Mouse (Mus musculus) hindbrain, embryonic 15.5 days (tissue): ENCODE measurements at regions not wholly inside any gene's neighbourhood (a gene's known extent, or its start where the extent isn't known, plus 50 kb on each side); places are given as distances from the start of the nearest gene placed in this dataset.

Experiments used
- ATAC-seq: fragments of 200-750 bp; cut with Nextera tagmentation; 2 replicates; pipeline ENCODE4 v1.8.0; 2017; ENCODE audit warnings: low read depth, moderate number of reproducible peaks, moderate TSS enrichment; ENCODE audit not compliant: low FRiP score
- H3K27ac ChIP-seq: fragments of 300-500 bp; sonication (generic); replicated peaks from 2 replicates; pipeline ENCODE4 v1.5.1; 2015; ENCODE audit warnings: mild to moderate bottlenecking, inconsistent platforms
- H3K27me3 ChIP-seq: fragments of 300-500 bp; sonication (generic); 2 replicates; pipeline ENCODE4 v1.6.1; 2015; ENCODE audit warnings: control low read depth, inconsistent platforms
- H3K36me3 ChIP-seq: fragments of 300-500 bp; sonication (generic); 2 replicates; pipeline ENCODE4 v1.6.1; 2015; ENCODE audit warnings: control low read depth, inconsistent platforms
- H3K4me1 ChIP-seq: fragments of 300-500 bp; sonication (generic); replicated peaks from 2 replicates; pipeline ENCODE4 v1.6.1; 2015; ENCODE audit warnings: control low read depth, inconsistent platforms
- H3K4me2 ChIP-seq: fragments of 300-500 bp; sonication (generic); 2 replicates; pipeline ENCODE4 v1.6.1; 2015; ENCODE audit warnings: moderate library complexity, mild to moderate bottlenecking, inconsistent platforms
- H3K4me3 ChIP-seq: fragments of 300-500 bp; sonication (generic); 2 replicates; pipeline ENCODE4 v1.5.1; 2015; ENCODE audit warnings: mild to moderate bottlenecking, inconsistent platforms
- H3K9ac ChIP-seq: fragments of 300-500 bp; sonication (generic); 2 replicates; pipeline ENCODE4 v1.6.1; 2015; ENCODE audit warnings: inconsistent platforms
- H3K9me3 ChIP-seq: fragments of 300-500 bp; sonication (generic); 2 replicates; pipeline ENCODE4 v1.6.1; 2016; ENCODE audit warnings: control low read depth, inconsistent platforms
- WGBS: fragments of 180-500 bp; shearing (Covaris S2); methylation state at CpG from one replicate; pipeline ENCODE4 v1.1.7; 2015; 5-methylcytosine and 5-hydroxymethylcytosine counted together

DNA sequence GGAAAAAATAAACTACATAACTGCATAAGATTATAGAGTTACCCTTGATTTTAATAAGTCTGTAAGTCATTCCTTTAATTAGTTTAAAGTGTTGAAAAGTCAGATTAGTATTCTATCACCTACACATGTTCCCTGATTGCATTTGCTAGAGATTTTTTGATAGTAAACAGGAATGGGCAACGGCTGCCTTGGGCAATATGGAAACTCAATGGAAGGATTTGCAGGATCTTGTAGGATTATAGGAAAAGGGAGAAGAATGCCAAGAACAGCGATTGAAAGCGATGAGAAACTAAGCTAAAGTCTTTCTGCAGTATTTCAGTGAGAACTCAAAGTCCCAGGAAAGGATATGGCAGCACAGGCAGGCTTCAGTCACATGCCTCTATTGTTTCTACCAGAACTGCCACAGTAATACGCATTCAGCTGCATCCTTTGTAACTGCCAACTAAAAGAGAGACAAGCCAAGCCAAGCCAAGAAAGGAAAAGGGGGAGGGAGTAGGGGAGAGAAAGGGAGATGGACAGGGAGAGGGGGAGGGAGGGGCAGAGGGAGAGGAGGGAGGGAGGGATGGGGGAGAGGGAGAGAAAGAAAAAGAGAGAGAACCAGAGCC, 340.3 kb downstream of the Kif16b start:
- whole genome bisulfite sequencing = 39% methylated on average over 4 of the region's 4 CpGs
- H3K9me3 ChIP-seq = no peaks in the 10 kb centered on the region
- no peaks in the 10 kb centered on the region for H3K27me3 ChIP-seq
- H3K4me1 ChIP-seq = no peaks in the 10 kb centered on the region
- H3K4me3 ChIP-seq = no peak overlapping the region
- H3K27ac ChIP-seq = no peak overlapping the region
- peak; percentile 90 for ATAC-seq
- no peaks in the 10 kb centered on the region for H3K36me3 ChIP-seq
- no peak overlapping the region for H3K9ac ChIP-seq
- H3K4me2 ChIP-seq = no peak overlapping the region

- no peak overlapping the region for H3K27ac ChIP-seq
- no peak overlapping the region for H3K4me2 ChIP-seq
- H3K27me3 ChIP-seq = no peaks in the 10 kb centered on the region
- WGBS = 70% methylated on average over 3 of the region's 3 CpGs
- H3K9me3 ChIP-seq = no peaks in the 10 kb centered on the region
- no peaks in the 10 kb centered on the region for H3K36me3 ChIP-seq
- no peaks in the 10 kb centered on the region for H3K4me1 ChIP-seq
- no peak overlapping the region for H3K9ac ChIP-seq
- no peak overlapping the region for H3K4me3 ChIP-seq
- ATAC-seq = no peak
Measured at GRCm38 (mm10) chr2:142560400-142560799, 340.9 kb downstream of the Kif16b start.

- Histone ChIP-seq H3K9ac (no peak overlapping the region), H3K4me1 (no peaks in the 10 kb centered on the region), H3K27ac (no peak overlapping the region), H3K9me3 (no peaks in the 10 kb centered on the region), H3K4me3 (no peak overlapping the region), H3K27me3 (no peaks in the 10 kb centered on the region), H3K4me2 (no peak overlapping the region), H3K36me3 (no peaks in the 10 kb centered on the region)
- no peak for ATAC-seq
Measured at GRCm38 (mm10) chr2:142559946-142560345, 341.4 kb downstream of the Kif16b start.

DNA sequence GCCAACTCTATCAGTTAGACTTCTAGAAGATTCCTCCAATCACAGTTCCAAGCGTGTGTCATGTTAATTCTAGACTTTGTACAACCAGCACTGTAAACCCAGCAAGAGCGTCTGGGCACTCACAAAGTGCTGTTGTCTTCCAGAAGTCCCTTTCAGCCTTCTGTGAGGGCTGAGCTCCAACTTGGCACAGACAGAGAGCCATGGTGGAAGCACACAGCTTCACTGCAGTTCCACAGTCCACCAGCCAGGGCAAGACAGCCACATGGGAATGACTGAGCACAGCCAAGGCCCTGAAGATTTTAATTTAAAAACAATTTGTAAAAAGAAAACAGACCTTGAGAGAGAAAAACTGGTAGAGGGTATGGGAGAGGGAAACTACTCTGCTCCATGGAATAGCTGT, 346.5 kb downstream of the Kif16b start:
- H3K27ac ChIP-seq = no peak overlapping the region
- no peak overlapping the region for H3K4me3 ChIP-seq
- H3K4me1 ChIP-seq = no peaks in the 10 kb centered on the region
- peak; percentile 63; the same call in 1 of the 2 replicates for ATAC-seq
- no peak overlapping the region for H3K4me2 ChIP-seq
- H3K9me3 ChIP-seq = no peaks in the 10 kb centered on the region
- no peaks in the 10 kb centered on the region for H3K27me3 ChIP-seq
- H3K36me3 ChIP-seq = no peaks in the 10 kb centered on the region
- H3K9ac ChIP-seq = no peak overlapping the region
- WGBS = 79% methylated on average over 2 of the region's 2 CpGs

- H3K27ac ChIP-seq = no peak overlapping the region
- H3K27me3 ChIP-seq = no peaks in the 10 kb centered on the region
- no peak overlapping the region for H3K9ac ChIP-seq
- WGBS = 59% methylated on average over 3 of the region's 3 CpGs
- H3K4me2 ChIP-seq = no peak overlapping the region
- no peaks in the 10 kb centered on the region for H3K9me3 ChIP-seq
- H3K4me1 ChIP-seq = no peaks in the 10 kb centered on the region
- no peak for ATAC-seq
- no peak overlapping the region for H3K4me3 ChIP-seq
- no peaks in the 10 kb centered on the region for H3K36me3 ChIP-seq
Measured at GRCm38 (mm10) chr2:142551690-142552089, 349.6 kb downstream of the Kif16b start.

- ATAC-seq = no peak
Measured at GRCm38 (mm10) chr2:142548766-142549165, 352.6 kb downstream of the Kif16b start.

GRCm38 (mm10) chr2:142544937-142545336, 356.4 kb downstream of the Kif16b start:
- no peak; the same call in 1 of the 2 replicates for ATAC-seq
- Histone ChIP-seq H3K27ac (no peak overlapping the region), H3K36me3 (no peaks in the 10 kb centered on the region), H3K4me1 (no peaks in the 10 kb centered on the region), H3K4me2 (no peak overlapping the region), H3K9me3 (no peaks in the 10 kb centered on the region), H3K9ac (no peak overlapping the region), H3K4me3 (no peak overlapping the region), H3K27me3 (no peaks in the 10 kb centered on the region)
- WGBS = 58% methylated on average over 6 of the region's 6 CpGs

More at GRCm38 (mm10) chr2:142548766-142549165, 352.6 kb downstream of the Kif16b start:
- no peak overlapping the region for H3K4me2 ChIP-seq
- H3K36me3 ChIP-seq = no peaks in the 10 kb centered on the region
- H3K4me1 ChIP-seq = no peaks in the 10 kb centered on the region
- WGBS = 95% methylated on average over 4 of the region's 4 CpGs
- H3K27ac ChIP-seq = no peak overlapping the region
- H3K27me3 ChIP-seq = no peaks in the 10 kb centered on the region
- H3K4me3 ChIP-seq = no peak overlapping the region
- no peak overlapping the region for H3K9ac ChIP-seq
- no peaks in the 10 kb centered on the region for H3K9me3 ChIP-seq

DNA sequence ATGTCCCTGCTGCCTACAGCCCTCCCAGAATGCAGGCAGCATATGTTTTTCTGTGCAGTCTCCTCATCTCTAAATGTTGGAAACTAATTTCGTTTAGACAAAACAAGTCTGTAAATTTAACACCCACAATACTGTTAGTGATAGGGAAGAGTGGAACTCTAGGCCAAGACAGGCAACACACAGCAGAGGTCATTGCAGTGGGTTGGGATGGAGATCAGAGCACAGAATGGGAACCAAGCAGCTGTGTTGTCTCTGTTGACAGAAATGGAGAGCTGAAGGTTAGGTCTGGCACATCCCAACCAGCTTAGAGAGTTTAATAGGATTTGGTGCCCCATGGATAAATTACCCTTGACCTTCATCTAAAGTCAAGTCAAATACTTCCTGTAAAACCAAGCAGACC, 361.4 kb downstream of the Kif16b start:
- Histone ChIP-seq H3K27me3 (no peaks in the 10 kb centered on the region), H3K9me3 (no peaks in the 10 kb centered on the region), H3K36me3 (no peaks in the 10 kb centered on the region), H3K4me1 (no peaks in the 10 kb centered on the region), H3K4me3 (no peak overlapping the region), H3K9ac (no peak overlapping the region), H3K27ac (no peak overlapping the region), H3K4me2 (no peak overlapping the region)
- no peak for ATAC-seq
- whole genome bisulfite sequencing = 73% methylated on average over 1 of the region's 1 CpGs

- Histone ChIP-seq H3K27me3 (no peaks in the 10 kb centered on the region), H3K4me2 (no peak overlapping the region), H3K4me3 (no peak overlapping the region), H3K9ac (no peak overlapping the region), H3K9me3 (no peaks in the 10 kb centered on the region), H3K27ac (no peak overlapping the region), H3K36me3 (no peaks in the 10 kb centered on the region), H3K4me1 (no peaks in the 10 kb centered on the region)
- ATAC-seq = no peak
- 85% methylated on average over 8 of the region's 8 CpGs for WGBS
Measured at GRCm38 (mm10) chr2:142533555-142533954, 367.8 kb downstream of the Kif16b start.

DNA sequence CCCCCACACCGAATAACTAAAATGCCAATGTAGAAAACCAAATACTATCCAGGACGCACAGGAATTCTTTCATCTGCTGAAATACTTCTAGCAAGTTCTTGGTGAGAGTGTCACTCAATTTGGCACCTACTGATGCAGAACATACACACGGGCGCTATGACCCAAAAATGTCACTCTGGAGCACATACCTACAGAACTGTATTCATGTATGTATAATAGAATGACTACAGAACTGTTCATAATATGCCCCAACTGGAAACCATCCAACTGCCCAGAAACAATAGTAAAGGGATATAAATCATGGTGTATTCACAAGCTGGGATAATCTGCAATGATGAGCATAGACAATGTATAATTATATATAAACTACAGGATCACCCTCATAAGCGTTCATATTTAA, 378.9 kb downstream of the Kif16b start:
- Histone ChIP-seq H3K27me3 (no peaks in the 10 kb centered on the region), H3K9me3 (no peaks in the 10 kb centered on the region), H3K4me3 (no peak overlapping the region), H3K9ac (no peak overlapping the region), H3K4me1 (no peaks in the 10 kb centered on the region), H3K36me3 (no peaks in the 10 kb centered on the region), H3K4me2 (no peak overlapping the region), H3K27ac (no peak overlapping the region)
- no peak for ATAC-seq
- 89% methylated on average over 5 of the region's 5 CpGs for WGBS

GRCm38 (mm10) chr2:142517731-142518130, 383.6 kb downstream of the Kif16b start:
- 91% methylated on average over 3 of the region's 3 CpGs for WGBS
- no peak overlapping the region for H3K4me2 ChIP-seq

DNA sequence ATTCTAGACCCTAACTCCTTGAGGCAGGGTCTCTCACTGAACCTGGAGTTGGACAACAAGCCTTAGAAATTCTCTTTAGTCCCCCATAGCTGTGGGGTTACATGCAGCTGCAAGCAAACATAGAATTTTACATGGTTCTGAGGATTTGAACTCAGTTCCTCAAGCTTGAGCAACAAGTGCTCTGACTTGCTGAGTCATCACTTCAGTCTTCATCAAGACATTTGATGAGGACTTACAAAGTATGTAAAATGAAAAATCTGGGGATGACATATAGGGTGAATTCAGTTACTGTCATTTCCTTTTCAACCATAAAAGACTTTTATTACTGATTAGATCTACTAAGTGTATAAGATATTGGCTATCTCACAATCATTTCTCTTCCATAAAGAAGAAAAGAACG, 396.1 kb downstream of the Kif16b start:
- H3K27ac ChIP-seq = no peak overlapping the region
- no peak overlapping the region for H3K4me2 ChIP-seq
- no peaks in the 10 kb centered on the region for H3K36me3 ChIP-seq
- H3K4me3 ChIP-seq = no peak overlapping the region
- no peaks in the 10 kb centered on the region for H3K4me1 ChIP-seq
- no peak overlapping the region for H3K9ac ChIP-seq
- 94% methylated on average over 1 of the region's 1 CpGs for WGBS
- no peaks in the 10 kb centered on the region for H3K9me3 ChIP-seq
- H3K27me3 ChIP-seq = no peaks in the 10 kb centered on the region
- no peak for ATAC-seq

More at GRCm38 (mm10) chr2:142517731-142518130, 383.6 kb downstream of the Kif16b start:
- no peak overlapping the region for H3K27ac ChIP-seq
- no peak for ATAC-seq
- no peaks in the 10 kb centered on the region for H3K4me1 ChIP-seq
- H3K4me3 ChIP-seq = no peak overlapping the region
- no peaks in the 10 kb centered on the region for H3K27me3 ChIP-seq
- H3K9me3 ChIP-seq = no peaks in the 10 kb centered on the region
- H3K9ac ChIP-seq = no peak overlapping the region
- no peaks in the 10 kb centered on the region for H3K36me3 ChIP-seq
